Mouse (Mus musculus): ENCODE data around the gene Dnm2. TPM values are rescaled to one million over a fixed set of nuclear protein-coding genes. Genes with fewer than 3 reads are reported as not detected.

Dnm2 gene
- polyA plus RNA-seq, 1 experiment from 2014 or later, result 50.0 TPM

DNA sequence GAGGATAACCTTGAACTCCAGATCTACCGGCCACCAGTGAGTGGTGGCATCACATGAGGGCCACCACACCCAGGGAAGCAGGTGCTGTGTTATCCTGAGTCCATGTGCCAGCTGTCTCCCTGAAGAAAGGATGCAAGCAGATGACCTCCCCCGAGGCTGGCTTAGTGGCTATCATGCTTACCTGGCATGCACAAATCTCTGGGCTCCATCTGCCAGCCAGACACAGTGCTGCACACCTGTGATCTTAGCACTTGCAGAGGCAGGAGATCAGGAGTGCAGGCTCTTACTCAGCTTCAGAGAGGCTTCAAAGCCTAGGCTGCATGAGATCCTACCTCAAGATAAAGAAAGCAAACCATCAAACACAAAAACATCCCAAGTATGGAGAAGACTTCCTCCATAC, 25.0 kb downstream of the Dnm2 start:
- Histone ChIP-seq H3K4me3 (ENCODE audit: low read depth, low read length) (no peak overlapping the region), H3K9me3 (replicated peaks; ENCODE audit: control insufficient read depth, low read length) (no peaks in the 10 kb centered on the region), H3K36me3 (ENCODE audit: control insufficient read depth, insufficient read depth) (peaks cover 5% of the 10 kb centered on the region; the same call in 1 of the 2 replicates), H3K4me1 (ENCODE audit: control insufficient read depth, low read depth, low read length) (peaks cover 20% of the 10 kb centered on the region), H3K27ac (ENCODE audit: low read length) (no peak overlapping the region), H3K4me2 (ENCODE audit: low read depth, low read length) (no peak overlapping the region), H3K9ac (ENCODE audit: low read depth, low read length) (no peak overlapping the region), H3K27me3 (ENCODE audit: control insufficient read depth, insufficient read depth, low read depth, low read length) (no peaks in the 10 kb centered on the region)
- no peak for ATAC-seq (ENCODE audit: low read depth)
- whole genome bisulfite sequencing (ENCODE audit: insufficient replicate concordance), result 46% methylated on average over 2 of the region's 2 CpGs

DNA sequence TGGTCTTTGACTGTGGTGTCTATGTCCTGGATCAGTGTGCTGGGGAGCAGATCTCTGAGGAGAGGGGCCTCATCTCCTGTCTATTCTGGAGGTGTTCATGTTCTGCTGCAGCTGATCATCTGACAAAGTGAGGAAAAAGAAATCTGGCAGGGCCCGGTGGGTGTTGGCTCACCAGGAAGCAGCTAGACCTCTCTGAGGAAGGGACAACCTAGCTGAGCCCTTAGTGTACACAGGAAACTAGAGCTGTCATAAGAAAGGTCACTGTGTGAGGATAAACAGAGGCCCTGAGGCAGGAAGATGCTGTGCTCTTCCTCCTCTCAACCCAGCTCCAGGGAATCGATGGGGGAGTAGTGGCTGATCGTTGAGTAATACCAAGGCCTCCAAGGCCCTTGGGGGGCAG, 25.6 kb downstream of the Dnm2 start:
- H3K27ac ChIP-seq (ENCODE audit: low read length), result no peak overlapping the region; the same call in 1 of the 2 replicates
- H3K4me1 ChIP-seq (ENCODE audit: control insufficient read depth, low read depth, low read length), result peaks cover 25% of the 10 kb centered on the region

DNA sequence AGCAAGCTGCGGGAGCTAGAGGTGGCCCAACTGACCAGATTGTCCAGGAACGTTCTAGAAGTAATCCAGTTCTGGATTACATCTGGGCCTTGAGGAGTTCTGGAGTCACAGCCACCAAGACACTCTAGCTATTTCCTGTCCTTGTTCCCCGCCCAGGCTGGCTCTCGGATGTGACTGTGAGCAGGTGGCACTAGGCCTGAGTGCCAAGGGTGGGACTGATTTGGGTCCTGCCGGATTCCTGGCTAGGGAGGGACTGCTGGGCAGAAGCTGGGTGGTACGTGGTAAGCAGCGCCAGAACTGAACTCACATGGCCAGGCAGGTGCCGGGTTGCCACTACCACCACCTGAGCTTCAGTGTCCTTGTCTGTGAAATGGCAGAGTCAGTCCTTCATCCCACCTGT, 26.7 kb downstream of the Dnm2 start:
- Histone ChIP-seq H3K4me1 (ENCODE audit: control insufficient read depth, low read depth, low read length) (peaks cover 31% of the 10 kb centered on the region), H3K27ac (ENCODE audit: low read length) (peak overlapping the region; percentile 42), H3K9ac (ENCODE audit: low read depth, low read length) (no peak overlapping the region), H3K4me2 (ENCODE audit: low read depth, low read length) (no peak overlapping the region), H3K9me3 (replicated peaks; ENCODE audit: control insufficient read depth, low read length) (no peaks in the 10 kb centered on the region), H3K4me3 (ENCODE audit: low read depth, low read length) (no peak overlapping the region), H3K36me3 (ENCODE audit: control insufficient read depth, insufficient read depth) (no peaks in the 10 kb centered on the region), H3K27me3 (ENCODE audit: control insufficient read depth, insufficient read depth, low read depth, low read length) (no peaks in the 10 kb centered on the region)
- 65% methylated on average over 8 of the region's 8 CpGs for WGBS (ENCODE audit: insufficient replicate concordance)
- no peak for ATAC-seq (ENCODE audit: low read depth)

More for the DNA sequence above, 25.6 kb downstream of the Dnm2 start:
- no peak overlapping the region for H3K9ac ChIP-seq (ENCODE audit: low read depth, low read length)
- peaks cover 2% of the 10 kb centered on the region; the same call in 1 of the 2 replicates for H3K36me3 ChIP-seq (ENCODE audit: control insufficient read depth, insufficient read depth)
- no peaks in the 10 kb centered on the region for H3K9me3 ChIP-seq (replicated peaks; ENCODE audit: control insufficient read depth, low read length)
- no peaks in the 10 kb centered on the region for H3K27me3 ChIP-seq (ENCODE audit: control insufficient read depth, insufficient read depth, low read depth, low read length)
- ATAC-seq (ENCODE audit: low read depth), result no peak
- no peak overlapping the region for H3K4me3 ChIP-seq (ENCODE audit: low read depth, low read length)
- 40% methylated on average over 3 of the region's 3 CpGs for WGBS (ENCODE audit: insufficient replicate concordance)
- H3K4me2 ChIP-seq (ENCODE audit: low read depth, low read length), result no peak overlapping the region

DNA sequence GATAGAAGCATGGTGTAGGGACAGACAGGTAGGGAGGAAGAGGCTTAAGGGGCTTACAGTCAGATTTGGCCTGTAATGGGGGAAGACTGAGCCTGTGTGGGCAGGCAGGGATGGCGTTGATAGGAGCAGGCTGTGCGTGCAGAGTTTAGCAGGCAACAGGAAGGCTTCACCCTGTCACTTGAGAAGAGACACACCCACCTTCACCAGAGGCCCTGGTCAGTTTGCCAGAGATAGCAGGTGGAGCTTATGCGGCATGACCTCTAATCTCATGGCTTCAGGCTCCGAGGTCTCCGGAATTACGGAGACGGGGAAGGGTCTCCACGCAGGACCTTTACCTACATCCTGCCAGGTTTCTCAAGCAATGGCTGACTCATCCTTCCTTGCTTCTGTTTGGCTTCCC, 27.2 kb downstream of the Dnm2 start:
- H3K4me2 ChIP-seq (ENCODE audit: low read depth, low read length), result no peak overlapping the region

DNA sequence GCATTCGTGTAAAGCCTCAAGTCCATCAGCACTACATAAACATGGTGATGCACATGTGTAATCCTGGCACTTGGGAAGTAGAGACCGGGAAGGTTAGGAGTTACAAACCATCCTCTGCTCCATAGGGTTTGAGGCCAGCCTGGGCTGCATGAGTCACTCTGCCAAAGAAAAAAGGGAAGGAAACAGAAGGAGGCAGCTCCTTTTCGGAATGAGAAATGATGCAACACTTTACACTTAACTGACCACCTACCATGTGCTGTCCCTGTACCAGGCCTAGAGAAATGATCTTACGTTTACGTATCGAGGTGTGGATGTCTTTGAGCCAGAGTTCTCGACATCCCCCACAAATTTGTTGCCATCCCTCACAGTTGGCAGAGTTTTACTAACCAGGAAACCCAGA, 28.3 kb downstream of the Dnm2 start:
- Histone ChIP-seq H3K9ac (ENCODE audit: low read depth, low read length) (no peak overlapping the region), H3K27me3 (ENCODE audit: control insufficient read depth, insufficient read depth, low read depth, low read length) (no peaks in the 10 kb centered on the region), H3K27ac (ENCODE audit: low read length) (no peak overlapping the region), H3K4me1 (ENCODE audit: control insufficient read depth, low read depth, low read length) (peaks cover 31% of the 10 kb centered on the region), H3K36me3 (ENCODE audit: control insufficient read depth, insufficient read depth) (no peaks in the 10 kb centered on the region), H3K9me3 (replicated peaks; ENCODE audit: control insufficient read depth, low read length) (no peaks in the 10 kb centered on the region), H3K4me3 (ENCODE audit: low read depth, low read length) (no peak overlapping the region), H3K4me2 (ENCODE audit: low read depth, low read length) (no peak overlapping the region)
- ATAC-seq (ENCODE audit: low read depth), result no peak
- WGBS (ENCODE audit: insufficient replicate concordance), result 46% methylated on average over 7 of the region's 7 CpGs

More for the DNA sequence above, 27.2 kb downstream of the Dnm2 start:
- 4% methylated on average over 8 of the region's 8 CpGs for WGBS (ENCODE audit: insufficient replicate concordance)
- peak; percentile 69 for ATAC-seq (ENCODE audit: low read depth)
- H3K27ac ChIP-seq (ENCODE audit: low read length), result peak overlapping the region; percentile 42
- no peaks in the 10 kb centered on the region for H3K27me3 ChIP-seq (ENCODE audit: control insufficient read depth, insufficient read depth, low read depth, low read length)
- H3K4me3 ChIP-seq (ENCODE audit: low read depth, low read length), result no peak overlapping the region
- H3K4me1 ChIP-seq (ENCODE audit: control insufficient read depth, low read depth, low read length), result peaks cover 31% of the 10 kb centered on the region
- H3K9me3 ChIP-seq (replicated peaks; ENCODE audit: control insufficient read depth, low read length), result no peaks in the 10 kb centered on the region
- H3K36me3 ChIP-seq (ENCODE audit: control insufficient read depth, insufficient read depth), result no peaks in the 10 kb centered on the region
- H3K9ac ChIP-seq (ENCODE audit: low read depth, low read length), result no peak overlapping the region

DNA sequence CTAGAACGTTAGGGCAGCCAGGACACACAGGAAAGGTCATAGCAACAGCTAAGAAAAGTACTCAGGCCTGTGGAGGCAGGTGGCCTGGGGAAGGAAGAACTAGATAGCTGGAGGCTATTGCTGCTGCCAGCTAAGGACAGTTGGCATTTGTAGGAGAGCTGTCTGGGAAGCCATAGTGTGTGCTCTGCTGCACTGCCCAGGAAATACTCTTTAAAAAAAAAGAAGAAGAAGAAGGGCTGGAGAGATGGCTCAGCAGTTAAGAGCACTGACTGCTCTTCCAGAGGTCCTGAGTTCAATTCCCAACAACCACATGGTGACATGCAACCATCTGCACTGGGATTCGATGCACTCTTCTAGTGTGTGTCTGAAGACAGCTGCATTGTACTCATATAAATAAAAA, 28.8 kb downstream of the Dnm2 start:
- H3K4me3 ChIP-seq (ENCODE audit: low read depth, low read length), result no peak overlapping the region
- WGBS (ENCODE audit: insufficient replicate concordance), result 60% methylated on average over 2 of the region's 2 CpGs
- H3K9ac ChIP-seq (ENCODE audit: low read depth, low read length), result no peak overlapping the region
- peaks cover 31% of the 10 kb centered on the region for H3K4me1 ChIP-seq (ENCODE audit: control insufficient read depth, low read depth, low read length)
- no peaks in the 10 kb centered on the region for H3K9me3 ChIP-seq (replicated peaks; ENCODE audit: control insufficient read depth, low read length)
- ATAC-seq (ENCODE audit: low read depth), result no peak
- no peak overlapping the region for H3K27ac ChIP-seq (ENCODE audit: low read length)
- H3K36me3 ChIP-seq (ENCODE audit: control insufficient read depth, insufficient read depth), result peaks cover 4% of the 10 kb centered on the region; the same call in 1 of the 2 replicates
- no peaks in the 10 kb centered on the region for H3K27me3 ChIP-seq (ENCODE audit: control insufficient read depth, insufficient read depth, low read depth, low read length)
- H3K4me2 ChIP-seq (ENCODE audit: low read depth, low read length), result no peak overlapping the region

DNA sequence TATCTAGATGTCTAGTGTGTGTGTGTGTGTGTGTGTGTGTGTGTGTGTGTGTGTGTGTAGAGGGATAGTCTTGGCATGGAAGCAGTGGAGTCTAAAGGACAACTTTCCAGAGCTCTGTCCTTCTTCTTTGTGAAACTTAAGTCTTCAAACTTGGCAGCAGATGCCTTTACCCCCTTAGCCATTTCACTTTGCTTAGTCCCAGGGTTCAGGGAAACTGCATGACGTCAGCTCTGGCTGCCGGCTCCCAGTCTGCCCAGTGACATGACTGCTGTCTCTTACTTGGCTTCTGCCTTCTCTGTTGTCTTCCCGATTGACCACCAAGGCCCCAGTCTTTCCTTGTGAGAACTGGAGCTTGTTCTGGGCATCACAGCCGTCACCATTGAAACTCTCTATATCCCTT, 29.8 kb downstream of the Dnm2 start:
- H3K27me3 ChIP-seq (ENCODE audit: control insufficient read depth, insufficient read depth, low read depth, low read length), result no peaks in the 10 kb centered on the region
- H3K9me3 ChIP-seq (replicated peaks; ENCODE audit: control insufficient read depth, low read length), result no peaks in the 10 kb centered on the region
- no peak overlapping the region for H3K9ac ChIP-seq (ENCODE audit: low read depth, low read length)
- 76% methylated on average over 4 of the region's 4 CpGs for WGBS (ENCODE audit: insufficient replicate concordance)
- H3K4me2 ChIP-seq (ENCODE audit: low read depth, low read length), result no peak overlapping the region
- no peak overlapping the region for H3K27ac ChIP-seq (ENCODE audit: low read length)
- peaks cover 31% of the 10 kb centered on the region for H3K4me1 ChIP-seq (ENCODE audit: control insufficient read depth, low read depth, low read length)
- H3K4me3 ChIP-seq (ENCODE audit: low read depth, low read length), result no peak overlapping the region
- ATAC-seq (ENCODE audit: low read depth), result no peak
- H3K36me3 ChIP-seq (ENCODE audit: control insufficient read depth, insufficient read depth), result peaks cover 11% of the 10 kb centered on the region

DNA sequence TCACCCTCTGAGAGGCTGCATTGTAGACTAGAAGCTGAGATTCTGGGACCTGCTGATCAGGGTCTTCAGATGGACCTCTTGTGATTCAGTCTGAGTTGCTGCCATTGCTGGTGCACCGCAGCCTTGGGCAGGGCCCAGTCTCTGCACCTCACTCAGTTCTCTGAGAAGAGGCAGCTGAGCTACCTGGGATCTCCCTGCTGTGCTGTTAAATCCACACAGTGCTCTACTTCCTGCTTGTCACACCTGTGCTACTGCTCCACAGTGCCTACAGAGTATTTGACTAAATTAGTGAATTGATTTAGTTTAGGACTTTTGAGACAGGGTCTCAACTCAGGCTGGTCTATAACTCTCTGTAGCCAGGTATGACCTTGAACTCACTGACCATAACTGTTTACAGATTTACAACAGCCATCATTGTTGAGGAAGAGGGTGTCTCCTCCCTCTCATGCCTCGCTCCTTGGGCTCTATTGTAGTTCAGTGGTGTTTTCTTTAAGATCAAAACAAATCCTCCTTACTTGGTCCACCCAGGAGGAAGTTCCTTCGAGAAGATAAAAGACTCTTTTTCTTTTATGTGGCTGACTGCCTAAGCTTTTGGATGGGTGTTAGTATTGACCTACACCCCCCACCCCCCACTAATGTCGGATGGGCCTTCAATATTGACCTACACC, 30.5 kb downstream of the Dnm2 start:
- peaks cover 13% of the 10 kb centered on the region for H3K36me3 ChIP-seq (ENCODE audit: control insufficient read depth, insufficient read depth)
- WGBS (ENCODE audit: insufficient replicate concordance), result 43% methylated on average over 4 of the region's 4 CpGs
- peaks cover 25% of the 10 kb centered on the region for H3K4me1 ChIP-seq (ENCODE audit: control insufficient read depth, low read depth, low read length)
- no peak overlapping the region for H3K27ac ChIP-seq (ENCODE audit: low read length)
- no peaks in the 10 kb centered on the region for H3K9me3 ChIP-seq (replicated peaks; ENCODE audit: control insufficient read depth, low read length)
- no peak overlapping the region for H3K4me3 ChIP-seq (ENCODE audit: low read depth, low read length)
- no peak overlapping the region for H3K4me2 ChIP-seq (ENCODE audit: low read depth, low read length)
- H3K27me3 ChIP-seq (ENCODE audit: control insufficient read depth, insufficient read depth, low read depth, low read length), result no peaks in the 10 kb centered on the region
- H3K9ac ChIP-seq (ENCODE audit: low read depth, low read length), result no peak overlapping the region
- no peak for ATAC-seq (ENCODE audit: low read depth)

DNA sequence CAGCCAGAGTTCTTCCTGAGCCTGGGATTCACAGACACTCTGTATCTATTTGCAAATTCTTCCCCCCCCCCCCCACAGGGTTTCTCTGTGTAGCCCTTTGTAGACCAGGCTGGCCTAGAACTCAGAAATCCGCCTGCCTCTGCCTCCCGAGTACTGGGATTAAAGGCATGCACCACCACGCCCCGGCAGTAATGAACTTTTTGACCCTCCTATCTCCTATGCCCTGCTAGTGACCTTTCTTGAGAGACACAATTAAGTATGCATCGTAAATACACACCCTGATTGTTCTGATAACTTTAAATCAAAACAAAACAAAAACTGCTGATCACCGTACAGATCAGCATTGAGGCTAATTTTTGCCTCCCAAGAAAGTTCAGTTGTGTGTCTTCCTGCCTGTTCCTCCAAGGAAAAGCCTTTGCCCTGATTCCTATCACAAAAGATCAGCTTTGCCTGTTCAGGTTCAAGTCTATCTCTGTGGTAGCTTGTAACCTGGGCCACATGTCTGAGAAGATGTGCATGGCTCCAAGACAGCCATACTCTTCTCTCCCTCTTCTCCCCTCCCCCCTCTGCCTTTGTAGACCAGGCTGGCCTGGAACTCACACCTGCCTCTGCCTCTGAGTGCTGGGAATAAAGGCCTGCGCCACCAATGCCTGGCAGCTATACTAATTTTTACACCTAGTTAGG, 31.7 kb downstream of the Dnm2 start:
- Histone ChIP-seq H3K4me1 (ENCODE audit: control insufficient read depth, low read depth, low read length) (peaks cover 24% of the 10 kb centered on the region), H3K9ac (ENCODE audit: low read depth, low read length) (no peak overlapping the region), H3K4me3 (ENCODE audit: low read depth, low read length) (no peak overlapping the region), H3K9me3 (replicated peaks; ENCODE audit: control insufficient read depth, low read length) (no peaks in the 10 kb centered on the region), H3K27me3 (ENCODE audit: control insufficient read depth, insufficient read depth, low read depth, low read length) (no peaks in the 10 kb centered on the region), H3K27ac (ENCODE audit: low read length) (no peak overlapping the region), H3K36me3 (ENCODE audit: control insufficient read depth, insufficient read depth) (peaks cover 13% of the 10 kb centered on the region), H3K4me2 (ENCODE audit: low read depth, low read length) (no peak overlapping the region)
- WGBS (ENCODE audit: insufficient replicate concordance), result 64% methylated on average over 7 of the region's 7 CpGs
- no peak for ATAC-seq (ENCODE audit: low read depth)
